Comparison of ENCODE assay signal across 13 mouse cellular contexts in genomic region chr4:141146491-141147033, GRCm38 (mm10). TPM values are rescaled to one million over a fixed set of nuclear protein-coding genes. Genes with fewer than 3 reads are reported as not detected.
DNase-seq lines count a peak whose midpoint lies in the region; ATAC-seq and TF ChIP-seq lines count a peak whose summit lies in the region.
"Had no signal": no experiment of that assay in that cellular context is flagged by ENCODE, and none has a peak within 500 bp of the region (broad histone marks: within the 10 kb centered on the region; RNA-seq: fewer than 3 reads in every experiment).

No protein-coding gene starts in this region.

- DNase-seq in heart, adult 11 months, result peak; percentile 79
- no peak for DNase-seq in heart, postnatal 14 days
- DNase-seq in liver, embryonic 11.5 days (ENCODE audit: low spot score), result no peak
- DNase-seq in liver, result no peak
- DNase-seq in R1 (ENCODE audit: low read depth, low spot score), result peak; percentile 30
- no peak for DNase-seq in liver, embryonic 14.5 days (ENCODE audit: low read depth in 3 of 3, low spot score in 3 of 3)
- no peak for DNase-seq in cerebellum, adult 18-20 months
- DNase-seq: cerebellum, adult 8-10 months; kidney, adult 11 months; right cerebral cortex, postnatal 25 days had no signal

- H3K27ac ChIP-seq in liver, embryonic 11.5 days (ENCODE audit: low read depth, low read length), result no peak overlapping the region; the same call in 1 of the 2 replicates
- H3K27ac ChIP-seq in liver, embryonic 14.5 days, result no peak overlapping the region

- ATAC-seq in liver, embryonic 11.5 days (replicated peaks; ENCODE audit: low FRiP score), result no peak
- ATAC-seq in liver, embryonic 14.5 days (ENCODE audit: insufficient read depth), result no peak
- no peak for ATAC-seq in inflammation-experienced regulatory T-cells, adult 6 months

- H3K4me2 ChIP-seq in liver, embryonic 11.5 days, result peak overlapping the region; percentile 93
- H3K4me2 ChIP-seq in liver, embryonic 14.5 days (ENCODE audit: low read depth), result peak overlapping the region; percentile 72

- no peak overlapping the region for H3K9ac ChIP-seq in liver, embryonic 11.5 days (ENCODE audit: low read depth, low read length)
- H3K9ac ChIP-seq in liver, embryonic 14.5 days (replicated peaks), result peak overlapping the region; percentile 83; the same call in 1 of the 2 replicates

- H3K27me3 ChIP-seq in liver, embryonic 11.5 days (replicated peaks; ENCODE audit: control insufficient read depth, insufficient read depth, low read length), result no peaks in the 10 kb centered on the region
- H3K27me3 ChIP-seq in liver, embryonic 14.5 days (ENCODE audit: control insufficient read depth, insufficient read depth, low read length), result no peaks in the 10 kb centered on the region

- WGBS in liver, embryonic 11.5 days, result 89% methylated on average over 6 of the region's 6 CpGs
- 75% methylated on average over 6 of the region's 6 CpGs for WGBS in liver, embryonic 14.5 days (ENCODE audit: insufficient replicate concordance)

- H3K4me1 ChIP-seq in liver, embryonic 11.5 days (replicated peaks; ENCODE audit: control insufficient read depth, insufficient read depth, low read length), result peaks cover 23% of the 10 kb centered on the region
- H3K4me1 ChIP-seq in liver, embryonic 14.5 days (replicated peaks; ENCODE audit: control insufficient read depth in 2 of 2, insufficient read depth in 2 of 2, low read length in 1 of 2), result peaks cover 12 to 25% of the 10 kb centered on the region in 2 experiments

- H3K36me3 ChIP-seq in liver, embryonic 11.5 days (ENCODE audit: control insufficient read depth, insufficient read depth, low read length), result no peaks in the 10 kb centered on the region
- no peaks in the 10 kb centered on the region for H3K36me3 ChIP-seq in liver, embryonic 14.5 days (replicated peaks; ENCODE audit: control insufficient read depth, insufficient read depth, low read depth)
- H3K36me3 ChIP-seq: forebrain, embryonic 12.5 days had no signal

- H3K9me3 ChIP-seq in liver, embryonic 11.5 days (ENCODE audit: control insufficient read depth, low read length), result no peaks in the 10 kb centered on the region
- H3K9me3 ChIP-seq in liver, embryonic 14.5 days (ENCODE audit: control insufficient read depth, low read length), result no peaks in the 10 kb centered on the region
- H3K9me3 ChIP-seq: forebrain, embryonic 12.5 days had no signal

- no peak for TF ChIP-seq CTCF in liver, embryonic 14.5 days (IDR thresholded peaks at IDR 0.05; ENCODE audit: low read depth)

- H3K4me3 ChIP-seq in liver, embryonic 11.5 days (ENCODE audit: low read depth, low read length), result no peak overlapping the region
- peak overlapping the region in 1 of 2 experiments; percentile 77; a peak in 2 of 4 replicates for H3K4me3 ChIP-seq in liver, embryonic 14.5 days (ENCODE audit: insufficient read depth in 1 of 2, low read depth in 2 of 2, low read length in 2 of 2)

- intact Hi-C loops in heart, postnatal 14 days (cut with DNase I), result loop anchor here (5.0 kb wide), 1 partner anchor 56 kb away; no protein-coding TSS in a partner anchor

- no peak for TF ChIP-seq EP300 in liver, embryonic 14.5 days (IDR thresholded peaks at IDR 0.05; ENCODE audit: low read depth)

RNA-seq across cellular contexts. Expression of gene Fbxo42, which starts 1.2 kb away (rescaled TPM):
- 10 to 100 TPM; 13.0 to 13.5 TPM for total RNA-seq in heart, postnatal 14 days (2021)
- 26.0 and 28.7 TPM in 2 replicates for polyA plus RNA-seq in liver, embryonic 11.5 days (2014; fragmentation: Nextera tagmentation; extraction: Ambion mirVana)
- polyA plus RNA-seq in liver, embryonic 14.5 days (2012; rRNA removed), result 7.5 and 8.3 TPM in 2 replicates
- 17.6 and 20.6 TPM in 2 replicates for polyA plus RNA-seq in liver, embryonic 14.5 days (2014; fragmentation: Nextera tagmentation; extraction: Ambion mirVana)
- 1 to 10 TPM; 5.5 to 6.3 (median 5.8) TPM for polyA plus RNA-seq in inflammation-experienced regulatory T-cells, adult 6 months (2017; shearing (Covaris generic))

RNA-seq across cellular contexts. Expression of gene Szrd1, which starts 7.0 kb away (rescaled TPM):
- 10 to 100 TPM; 87.6 to 91.4 TPM for total RNA-seq in heart, postnatal 14 days (2021)
- 24.7 and 26.2 TPM in 2 replicates for polyA plus RNA-seq in liver, embryonic 11.5 days (2014; fragmentation: Nextera tagmentation; extraction: Ambion mirVana)
- 13.3 and 14.2 TPM in 2 replicates for polyA plus RNA-seq in liver, embryonic 14.5 days (2012; rRNA removed)
- polyA plus RNA-seq in liver, embryonic 14.5 days (2014; fragmentation: Nextera tagmentation; extraction: Ambion mirVana), result 14.3 and 17.2 TPM in 2 replicates
- 10 to 100 TPM; 37.9 to 88.5 (median 58.2) TPM for polyA plus RNA-seq in inflammation-experienced regulatory T-cells, adult 6 months (2017; shearing (Covaris generic))

RNA-seq across cellular contexts. Expression of gene Spata21, which starts 58.4 kb away (rescaled TPM):
- total RNA-seq in heart, postnatal 14 days (2021), result not detected
- polyA plus RNA-seq in liver, embryonic 11.5 days (2014; fragmentation: Nextera tagmentation; extraction: Ambion mirVana), result 0.19 TPM in 1 of 2 replicates, not detected in the other
- 0.03 TPM in 1 of 2 replicates, not detected in the other for polyA plus RNA-seq in liver, embryonic 14.5 days (2012; rRNA removed)
- not detected in 2 replicates for polyA plus RNA-seq in liver, embryonic 14.5 days (2014; fragmentation: Nextera tagmentation; extraction: Ambion mirVana)
- 1 to 10 TPM; 1.1 to 1.5 (median 1.5) TPM for polyA plus RNA-seq in inflammation-experienced regulatory T-cells, adult 6 months (2017; shearing (Covaris generic))
- polyA plus RNA-seq: C2C12 had no signal

Comparison
In these comparisons a context has a peak if more than half of its experiments do, and no peak if none do; other contexts are left out.
1. DNase-seq: peak in heart, adult 11 months (single experiment) and R1 (single experiment); none in heart, postnatal 14 days (0 of 2), liver, embryonic 11.5 days (single experiment), liver (single experiment), liver, embryonic 14.5 days (0 of 3) and cerebellum, adult 18-20 months (0 of 2).